Mouse (Mus musculus): ENCODE measurements around the gene Cited4.
A peak's percentile ranks its signal among the peaks of the same experiment; 100 is the strongest.

The Cited4 gene

GRCm38 (mm10) chr4:120680953-120681352 is 14.6 kb downstream of the Cited4 start:
- DNase-seq (ENCODE audit: low spot score), result no peak

GRCm38 (mm10) chr4:120682168-120682567 is 15.8 kb downstream of the Cited4 start:
- peak; percentile 50 for DNase-seq (ENCODE audit: low spot score)

- DNase-seq (ENCODE audit: low spot score), result no peak
Measured at GRCm38 (mm10) chr4:120683278-120683997, 17.1 kb downstream of the Cited4 start.

GRCm38 (mm10) chr4:120687282-120687681 is 20.9 kb downstream of the Cited4 start:
- no peak for DNase-seq (ENCODE audit: low spot score)

- no peak for DNase-seq (ENCODE audit: low spot score)
Measured at GRCm38 (mm10) chr4:120689317-120689716, 22.9 kb downstream of the Cited4 start.

- peak; percentile 63 for DNase-seq (ENCODE audit: low spot score)
Measured at GRCm38 (mm10) chr4:120692717-120693116, 26.3 kb downstream of the Cited4 start.

GRCm38 (mm10) chr4:120697353-120697752 is 31.0 kb downstream of the Cited4 start:
- no peak for DNase-seq (ENCODE audit: low spot score)

- DNase-seq (ENCODE audit: low spot score), result no peak
Measured at GRCm38 (mm10) chr4:120697799-120698484, 31.6 kb downstream of the Cited4 start.

- no peak for DNase-seq (ENCODE audit: low spot score)
Measured at GRCm38 (mm10) chr4:120701180-120701579, 34.8 kb downstream of the Cited4 start.

- DNase-seq (ENCODE audit: low spot score), result no peak
Measured at GRCm38 (mm10) chr4:120702056-120702455, 35.7 kb downstream of the Cited4 start.

GRCm38 (mm10) chr4:120702511-120702910 is 36.1 kb downstream of the Cited4 start:
- no peak for DNase-seq (ENCODE audit: low spot score)

GRCm38 (mm10) chr4:120712236-120712635 is 45.9 kb downstream of the Cited4 start:
- DNase-seq (ENCODE audit: low spot score), result no peak

- no peak for DNase-seq (ENCODE audit: low spot score)
Measured at GRCm38 (mm10) chr4:120713021-120713420, 46.6 kb downstream of the Cited4 start.

GRCm38 (mm10) chr4:120713856-120714497 is 47.6 kb downstream of the Cited4 start:
- DNase-seq (ENCODE audit: low spot score), result no peak

GRCm38 (mm10) chr4:120716141-120716571 is 49.8 kb downstream of the Cited4 start:
- DNase-seq (ENCODE audit: low spot score), result peak; percentile 64

GRCm38 (mm10) chr4:120716765-120717164 is 50.4 kb downstream of the Cited4 start:
- DNase-seq (ENCODE audit: low spot score), result no peak
